Mouse (Mus musculus) stomach, embryonic 16.5 days (tissue): ENCODE results near the gene Rab31. TPM values are rescaled to one million over a fixed set of nuclear protein-coding genes. Genes with fewer than 3 reads are reported as not detected.

Source experiments
- ATAC-seq: fragments of 200-750 bp; cut with Nextera tagmentation; 2 replicates; pipeline ENCODE4 v1.8.0; 2017; ENCODE audit warnings: moderate number of reproducible peaks, moderate TSS enrichment; ENCODE audit not compliant: insufficient read depth, low FRiP score
- H3K27ac ChIP-seq: fragments of 300-500 bp; sonication (generic); 2 replicates; pipeline ENCODE4 v1.5.1; 2014; ENCODE audit warnings: low read length
- H3K27me3 ChIP-seq: fragments of 300-500 bp; sonication (generic); 2 replicates; pipeline ENCODE4 v1.6.1; 2014; ENCODE audit warnings: low read length, control low read depth, mixed read lengths; ENCODE audit not compliant: control insufficient read depth, insufficient read depth
- H3K36me3 ChIP-seq: fragments of 300-500 bp; sonication (generic); 2 replicates; pipeline ENCODE4 v1.6.1; 2014; ENCODE audit warnings: low read length; ENCODE audit not compliant: control insufficient read depth, insufficient read depth
- H3K4me1 ChIP-seq: fragments of 300-500 bp; sonication (generic); 2 replicates; pipeline ENCODE4 v1.6.1; 2014; ENCODE audit warnings: low read length, control low read depth, mixed read lengths; ENCODE audit not compliant: control insufficient read depth, insufficient read depth
- H3K4me2 ChIP-seq: fragments of 300-500 bp; sonication (generic); 2 replicates; pipeline ENCODE4 v1.6.1; 2014; ENCODE audit warnings: low read depth, low read length, mixed read lengths
- H3K4me3 ChIP-seq: fragments of 300-500 bp; sonication (generic); replicated peaks from 2 replicates; pipeline ENCODE4 v1.5.1; 2014; ENCODE audit warnings: mild to moderate bottlenecking, low read length
- H3K9ac ChIP-seq: fragments of 300-500 bp; sonication (generic); 2 replicates; pipeline ENCODE4 v1.6.1; 2014; ENCODE audit warnings: low read length
- H3K9me3 ChIP-seq: fragments of 300-500 bp; sonication (generic); replicated peaks from 2 replicates; pipeline ENCODE4 v1.6.1; 2016; ENCODE audit warnings: low read length, control low read depth; ENCODE audit not compliant: control insufficient read depth
- WGBS: fragments of 180-500 bp; shearing (Covaris S2); extraction: QIAGEN DNeasy Blood & Tissue Kit; methylation state at CpG from one replicate; pipeline ENCODE4 v1.1.7; 2014; 5-methylcytosine and 5-hydroxymethylcytosine counted together
- polyA plus RNA-seq: library from polyadenylated mRNA; unstranded; fragments of >200 nt; fragmentation: Nextera tagmentation; extraction: Ambion mirVana; gene quantifications from 2 replicates; pipeline ENCODE4 v1.2.1, GENCODE M21; 2015

Rab31 gene
- polyA plus RNA-seq: 34.6 and 35.3 TPM in 2 replicates

DNA sequence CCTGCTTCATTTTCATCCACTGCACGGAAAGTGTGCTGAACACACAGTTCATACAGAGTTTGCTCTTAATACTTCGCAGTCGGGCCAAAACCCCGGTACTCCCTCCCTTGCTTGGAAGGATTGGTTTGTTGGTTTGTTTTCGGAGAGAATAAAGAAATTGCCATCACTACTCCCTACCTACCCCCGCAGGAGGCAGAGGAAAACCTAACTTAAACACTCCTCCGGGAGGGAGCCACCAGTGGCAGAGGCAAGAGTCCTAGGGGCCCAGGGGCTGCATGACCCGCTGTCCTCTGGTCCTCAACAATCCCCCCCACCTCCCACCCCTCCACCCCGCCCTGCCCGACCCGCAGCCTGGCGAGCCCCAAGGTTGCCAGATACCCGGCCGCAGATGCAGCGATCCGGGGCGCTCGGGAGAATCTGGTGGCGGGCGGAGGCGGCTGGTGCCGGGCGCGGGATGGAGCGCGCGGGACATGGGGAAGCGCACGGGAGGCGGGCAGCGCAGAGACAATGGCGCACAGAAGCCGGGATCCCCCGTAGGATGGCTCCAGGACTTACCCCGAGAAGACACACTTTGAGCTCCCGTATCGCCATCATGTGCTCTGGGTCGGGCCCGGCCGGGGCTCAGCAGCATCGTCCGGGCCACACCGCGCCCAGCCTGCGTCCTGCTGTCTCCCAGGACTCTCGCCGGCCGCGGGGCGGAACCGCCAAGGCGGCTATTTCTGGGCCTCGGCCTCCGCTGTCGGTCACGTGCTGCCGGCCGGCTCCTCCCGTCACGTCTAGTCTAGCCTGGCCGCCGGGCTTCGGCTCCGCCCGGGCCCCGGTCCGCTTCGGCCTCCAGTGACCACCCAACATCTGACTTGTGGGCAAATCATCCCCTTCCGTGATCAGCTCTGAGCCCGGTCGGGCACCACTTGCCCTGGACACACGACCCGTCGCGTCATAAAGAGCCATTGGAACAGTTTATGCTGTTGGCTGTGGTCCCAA, at the start of gene Rab31:
Gene Rab31 (minus strand): TSS at position 802 of the 984 bp plus-strand sequence.
- no peaks in the 10 kb centered on the region for H3K9me3 ChIP-seq
- no peaks in the 10 kb centered on the region for H3K36me3 ChIP-seq
- H3K4me2 ChIP-seq: peak within 1 kb of the TSS; percentile 95
- H3K9ac ChIP-seq: peak within 1 kb of the TSS; percentile 81
- no peaks in the 10 kb centered on the region for H3K27me3 ChIP-seq
- WGBS: under 1% methylated on average over 75 of the region's 75 CpGs
- H3K27ac ChIP-seq: peak within 1 kb of the TSS; percentile 31; the same call in 1 of the 2 replicates
- peaks cover 26% of the 10 kb centered on the region for H3K4me1 ChIP-seq
- peak; percentile 89 for ATAC-seq
- H3K4me3 ChIP-seq: peak within 1 kb of the TSS; percentile 68

DNA sequence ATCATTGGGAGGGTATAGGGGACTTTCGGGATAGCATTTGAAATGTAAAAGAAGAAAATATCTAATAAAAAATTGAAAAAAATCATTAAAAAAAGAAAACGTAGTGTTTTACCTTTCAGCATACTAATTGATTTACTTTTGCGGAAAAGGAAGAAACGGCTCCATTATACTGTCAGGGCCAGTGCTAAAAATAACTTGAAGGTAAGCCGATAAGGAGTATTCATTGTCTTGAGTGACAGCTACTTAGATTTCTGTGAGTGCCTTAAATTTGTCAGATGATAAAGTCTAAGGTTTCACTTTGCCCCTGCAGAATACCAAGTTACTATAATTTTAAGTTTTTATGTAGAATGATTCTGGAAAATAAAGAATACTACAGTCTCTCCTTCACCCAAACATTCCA, 47.6 kb upstream of the Rab31 start:
- no peak overlapping the region for H3K4me3 ChIP-seq
- H3K27me3 ChIP-seq: no peaks in the 10 kb centered on the region
- 67% methylated on average over 5 of the region's 5 CpGs for WGBS
- no peaks in the 10 kb centered on the region for H3K4me1 ChIP-seq
- no peak overlapping the region for H3K4me2 ChIP-seq
- no peak overlapping the region for H3K9ac ChIP-seq
- no peak for ATAC-seq
- peaks cover 19% of the 10 kb centered on the region for H3K36me3 ChIP-seq
- H3K9me3 ChIP-seq: no peaks in the 10 kb centered on the region
- no peak overlapping the region for H3K27ac ChIP-seq

- H3K36me3 ChIP-seq: peaks cover 32% of the 10 kb centered on the region
- peak; percentile 73 for ATAC-seq
Measured at GRCm38 (mm10) chr17:65813763-65814162, 41.2 kb upstream of the Rab31 start.

DNA sequence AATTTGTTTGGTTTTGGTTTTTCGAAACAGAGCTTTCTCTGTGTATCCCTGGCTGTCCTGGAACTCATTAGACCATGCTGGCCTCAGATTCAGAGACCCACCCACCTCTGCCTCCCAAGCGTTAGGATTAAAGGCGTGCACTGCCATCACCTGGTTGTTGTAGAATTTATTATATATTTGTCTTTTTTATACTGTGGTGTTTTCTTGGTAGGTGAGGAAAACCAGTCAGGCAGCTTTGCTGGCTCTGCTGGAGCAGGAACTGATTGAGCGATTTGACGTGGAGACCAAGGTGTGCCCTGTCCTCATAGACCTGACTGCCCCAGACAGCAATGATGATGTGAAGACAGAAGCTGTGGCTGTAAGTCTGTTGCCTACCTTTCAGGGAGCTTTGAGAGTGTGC, 38.5 kb upstream of the Rab31 start:
- no peak overlapping the region for H3K4me3 ChIP-seq
- no peaks in the 10 kb centered on the region for H3K9me3 ChIP-seq
- H3K4me1 ChIP-seq: no peaks in the 10 kb centered on the region
- H3K36me3 ChIP-seq: peaks cover 22% of the 10 kb centered on the region; the same call in 1 of the 2 replicates
- no peak overlapping the region for H3K9ac ChIP-seq
- peak; percentile 88 for ATAC-seq
- H3K27ac ChIP-seq: no peak overlapping the region
- H3K4me2 ChIP-seq: no peak overlapping the region
- WGBS: 58% methylated on average over 5 of the region's 5 CpGs
- H3K27me3 ChIP-seq: no peaks in the 10 kb centered on the region

More at GRCm38 (mm10) chr17:65813763-65814162, 41.2 kb upstream of the Rab31 start:
- Histone ChIP-seq H3K4me2 (no peak overlapping the region), H3K4me1 (no peaks in the 10 kb centered on the region), H3K9ac (no peak overlapping the region), H3K27me3 (no peaks in the 10 kb centered on the region), H3K27ac (0 out of 2 replicates have a peak overlapping the region, but pooled peaks have one; percentile 19), H3K4me3 (no peak overlapping the region), H3K9me3 (no peaks in the 10 kb centered on the region)
- WGBS: 75% methylated on average over 8 of the region's 8 CpGs

DNA sequence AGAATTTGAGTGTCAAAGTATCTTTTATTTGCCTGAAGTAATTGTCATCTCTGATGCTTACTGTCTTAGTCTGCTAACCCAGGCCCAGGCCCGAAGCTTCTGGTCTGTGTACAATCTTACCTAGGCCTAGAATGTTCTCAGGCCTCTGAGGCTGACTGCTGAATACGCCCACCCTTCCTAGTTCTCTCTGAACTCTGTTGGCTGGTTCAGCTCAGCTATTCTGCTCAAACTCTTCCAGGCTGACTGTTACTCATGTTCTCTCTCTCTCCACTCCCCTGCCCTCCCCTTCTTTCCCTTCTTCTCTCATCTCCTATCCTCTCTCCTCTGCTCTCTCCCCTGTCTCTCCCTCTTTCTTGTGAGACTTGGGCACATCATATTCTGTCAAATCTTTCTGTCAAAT, 33.9 kb upstream of the Rab31 start:
- Histone ChIP-seq H3K27me3 (no peaks in the 10 kb centered on the region), H3K9me3 (no peaks in the 10 kb centered on the region), H3K4me3 (no peak overlapping the region), H3K9ac (no peak overlapping the region), H3K4me1 (no peaks in the 10 kb centered on the region), H3K36me3 (peaks cover 3% of the 10 kb centered on the region; the same call in 1 of the 2 replicates), H3K27ac (no peak overlapping the region), H3K4me2 (no peak overlapping the region)
- no peak for ATAC-seq
- 69% methylated on average over 2 of the region's 2 CpGs for WGBS

GRCm38 (mm10) chr17:65805966-65806365, 33.4 kb upstream of the Rab31 start:
- Histone ChIP-seq H3K27me3 (no peaks in the 10 kb centered on the region), H3K4me3 (no peak overlapping the region), H3K4me2 (no peak overlapping the region), H3K36me3 (peaks cover 3% of the 10 kb centered on the region; the same call in 1 of the 2 replicates), H3K9ac (no peak overlapping the region), H3K27ac (no peak overlapping the region), H3K4me1 (no peaks in the 10 kb centered on the region), H3K9me3 (no peaks in the 10 kb centered on the region)
- WGBS: 71% methylated on average over 4 of the region's 4 CpGs
- no peak for ATAC-seq

GRCm38 (mm10) chr17:65802026-65802425, 29.5 kb upstream of the Rab31 start:
- Histone ChIP-seq H3K27ac (no peak overlapping the region), H3K4me3 (no peak overlapping the region), H3K27me3 (no peaks in the 10 kb centered on the region), H3K4me2 (no peak overlapping the region), H3K9ac (no peak overlapping the region), H3K4me1 (0 out of 2 replicates have a peak, but pooled peaks cover 3% of the 10 kb centered on the region), H3K9me3 (no peaks in the 10 kb centered on the region), H3K36me3 (peaks cover 3% of the 10 kb centered on the region; the same call in 1 of the 2 replicates)
- no peak; the same call in 1 of the 2 replicates for ATAC-seq
- 64% methylated on average over 4 of the region's 4 CpGs for WGBS

GRCm38 (mm10) chr17:65800451-65800850, 27.9 kb upstream of the Rab31 start:
- no peak for ATAC-seq
- peaks cover 3% of the 10 kb centered on the region; the same call in 1 of the 2 replicates for H3K36me3 ChIP-seq
- WGBS: 80% methylated on average over 6 of the region's 6 CpGs
- H3K27me3 ChIP-seq: no peaks in the 10 kb centered on the region
- no peak overlapping the region for H3K4me2 ChIP-seq
- 0 out of 2 replicates have a peak, but pooled peaks cover 3% of the 10 kb centered on the region for H3K4me1 ChIP-seq
- no peak overlapping the region; the same call in 1 of the 2 replicates for H3K27ac ChIP-seq
- H3K9me3 ChIP-seq: no peaks in the 10 kb centered on the region
- no peak overlapping the region for H3K4me3 ChIP-seq
- H3K9ac ChIP-seq: no peak overlapping the region

DNA sequence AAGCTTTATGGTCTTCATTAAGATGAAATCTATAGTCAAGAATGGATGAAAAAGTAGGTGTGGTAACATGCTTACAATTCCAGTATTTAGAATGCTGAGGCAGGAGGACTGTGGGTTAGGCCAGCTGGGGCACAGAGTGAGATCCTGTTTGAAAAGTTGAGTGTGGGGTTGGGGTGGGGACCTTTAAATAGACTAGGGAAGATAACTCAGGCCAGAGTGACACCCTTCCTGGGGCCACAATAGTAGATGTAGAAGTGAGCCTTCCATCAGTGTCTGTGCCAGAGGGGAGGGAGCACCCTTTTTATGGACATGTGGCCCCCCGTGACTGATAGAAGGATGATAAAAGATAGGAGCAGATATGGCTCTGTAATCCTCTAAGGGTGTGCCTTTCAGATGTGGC, 26.8 kb upstream of the Rab31 start:
- H3K4me2 ChIP-seq: no peak overlapping the region
- no peaks in the 10 kb centered on the region for H3K9me3 ChIP-seq
- H3K9ac ChIP-seq: no peak overlapping the region
- no peak overlapping the region for H3K27ac ChIP-seq
- 0 out of 2 replicates have a peak, but pooled peaks cover 3% of the 10 kb centered on the region for H3K4me1 ChIP-seq
- H3K4me3 ChIP-seq: no peak overlapping the region
- WGBS: 77% methylated on average over 1 of the region's 1 CpGs
- ATAC-seq: no peak
- H3K27me3 ChIP-seq: no peaks in the 10 kb centered on the region
- peaks cover 7% of the 10 kb centered on the region; the same call in 1 of the 2 replicates for H3K36me3 ChIP-seq
